Mouse (Mus musculus) c-Kit-positive CD71-negative TER-119-negative erythroid progenitor cells, embryonic 14.5 days (primary cell): ENCODE measurements around the gene Rab11b.

Experiments used
- DNase-seq: peaks from one replicate; pipeline ENCODE4 v3.0.0-alpha.2; 2013; ENCODE audit warnings: low read depth

The Rab11b gene

GRCm38 (mm10) chr17:33717246-33717645 lies 43.1 kb downstream of the Rab11b start:
- no peak for DNase-seq

DNA sequence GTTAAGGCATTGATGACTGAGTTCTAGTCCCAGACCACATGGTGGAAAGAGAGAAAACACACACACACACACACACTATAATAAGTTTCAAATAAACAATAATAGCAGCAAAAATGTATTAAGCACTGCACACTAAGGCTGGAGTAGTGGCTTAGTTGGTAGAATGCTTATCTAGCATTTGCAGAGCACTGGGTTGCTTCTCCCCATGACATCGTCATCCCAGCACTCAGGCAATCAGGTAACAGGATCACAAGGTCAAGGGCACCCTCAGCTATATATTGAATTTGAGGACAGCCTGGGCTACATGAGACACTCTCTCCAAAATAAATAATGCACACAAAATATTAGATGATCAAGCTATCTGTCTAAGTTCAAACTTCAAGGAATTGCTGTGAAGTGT lies 45.6 kb downstream of the Rab11b start:
- no peak for DNase-seq

DNA sequence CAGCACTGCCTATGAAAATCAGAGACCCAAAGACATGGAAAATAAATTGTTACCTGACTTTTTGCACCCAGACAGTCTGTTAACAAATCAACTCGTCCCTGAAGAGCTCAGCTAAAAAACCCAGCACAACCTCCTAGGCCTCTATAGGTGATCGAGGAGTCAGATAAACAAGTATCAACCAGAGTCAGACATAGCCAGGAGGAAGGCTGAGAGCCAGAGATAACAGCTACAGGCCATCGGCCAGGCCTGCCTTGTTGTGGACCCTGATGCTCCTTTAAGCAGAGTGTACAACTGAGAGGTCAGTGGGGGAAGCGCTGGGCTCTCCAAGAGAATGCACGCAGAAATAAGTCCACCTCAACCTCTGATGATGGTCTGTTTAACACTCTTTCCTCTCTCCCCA lies 47.1 kb downstream of the Rab11b start:
- no peak for DNase-seq

DNA sequence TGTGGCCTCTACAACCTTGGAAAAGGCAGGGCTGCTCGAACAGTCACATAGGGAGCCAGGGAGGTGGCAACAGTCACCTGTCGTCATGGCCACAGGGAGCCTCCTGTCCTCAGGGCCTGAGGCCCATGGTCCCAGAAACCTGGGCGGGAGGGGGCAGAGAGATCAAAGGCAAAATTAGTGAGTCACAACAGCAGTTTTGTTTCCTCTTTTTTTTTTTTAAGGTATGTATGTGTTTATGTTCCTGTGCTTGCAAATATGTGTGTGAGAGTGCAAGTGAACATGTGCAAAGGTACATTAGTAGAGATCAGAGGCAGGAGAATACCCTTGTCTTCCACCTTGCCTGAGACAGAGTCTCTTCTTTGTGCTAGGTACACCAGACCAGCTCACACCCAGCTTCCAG lies 50.5 kb downstream of the Rab11b start:
- DNase-seq: no peak

- DNase-seq: no peak
Measured at GRCm38 (mm10) chr17:33703091-33703490, 57.2 kb downstream of the Rab11b start.

DNA sequence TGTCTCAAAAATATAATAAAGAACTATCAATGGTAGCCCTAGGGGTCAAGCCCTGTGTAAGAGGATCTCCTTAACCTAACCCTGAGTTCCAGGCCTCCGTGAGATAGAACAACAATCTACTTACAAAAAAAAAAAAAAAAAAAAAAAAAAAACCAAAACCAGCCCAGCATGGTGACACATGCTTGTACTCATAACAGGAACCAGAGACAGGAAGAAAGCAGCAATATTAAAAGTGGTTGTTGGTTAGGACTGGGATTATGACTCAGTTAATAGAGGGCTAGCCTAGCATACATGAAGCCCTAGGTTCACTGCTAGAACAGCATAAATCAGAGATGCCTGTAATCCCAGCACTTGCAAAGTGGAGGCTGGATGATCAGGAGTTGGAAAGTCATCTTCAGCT lies 58.2 kb downstream of the Rab11b start:
- no peak for DNase-seq

- no peak for DNase-seq
Measured at GRCm38 (mm10) chr17:33695471-33695870, 64.9 kb downstream of the Rab11b start.
